Mouse (Mus musculus) heart, embryonic 14.5 days (tissue): ENCODE measurements around the gene Gm21836. TPM values are rescaled to one million over a fixed set of nuclear protein-coding genes. Genes with fewer than 3 reads are reported as not detected.
A peak's percentile ranks its signal among the peaks of the same experiment; 100 is the strongest.
"Not testable (repeated sequence)": the region's sequence is repeated elsewhere in the genome, so short reads cannot be mapped to it uniquely, and the experiment has no call there.

Experiments used
- ATAC-seq: fragments of 200-750 bp; cut with Nextera tagmentation; 2 replicates; pipeline ENCODE4 v1.8.0; 2017; ENCODE audit warnings: low read depth, moderate TSS enrichment; ENCODE audit not compliant: insufficient number of reproducible peaks, insufficient read depth, low FRiP score
- H3K27ac ChIP-seq, 2 experiments: fragments of 200-500 bp in 1 of 2; fragments of 300-500 bp in 1 of 2; sonication (generic) in 1 of 2; replicated peaks in 1 of 2; 2 replicates each; pipeline ENCODE4 v1.5.1; 2012 to 2014; ENCODE audit warnings: low read depth in 2 of 2, low read length in 2 of 2, control low read depth in 1 of 2, mild to moderate bottlenecking in 1 of 2, mixed read lengths in 1 of 2; ENCODE audit not compliant: control insufficient read depth in 1 of 2, insufficient read depth in 1 of 2
- H3K27me3 ChIP-seq: fragments of 300-500 bp; sonication (generic); 2 replicates; pipeline ENCODE4 v1.6.1; 2014; ENCODE audit warnings: mild to moderate bottlenecking, low read length, control low read depth; ENCODE audit not compliant: control insufficient read depth, insufficient read depth
- H3K36me3 ChIP-seq: fragments of 300-500 bp; sonication (generic); 2 replicates; pipeline ENCODE4 v1.6.1; 2014; ENCODE audit warnings: mild to moderate bottlenecking, control low read depth, low read length, mixed read lengths; ENCODE audit not compliant: control insufficient read depth, insufficient read depth
- H3K4me1 ChIP-seq, 2 experiments: fragments of 200-500 bp in 1 of 2; fragments of 300-500 bp in 1 of 2; sonication (generic) in 1 of 2; 2 replicates each; pipeline ENCODE4 v1.6.1; 2012 to 2014; ENCODE audit warnings: low read length in 2 of 2, control low read depth in 1 of 2, mixed read lengths in 1 of 2; ENCODE audit not compliant: control insufficient read depth in 2 of 2, insufficient read depth in 2 of 2
- H3K4me2 ChIP-seq: fragments of 300-500 bp; sonication (generic); 2 replicates; pipeline ENCODE4 v1.6.1; 2014; ENCODE audit warnings: mild to moderate bottlenecking, low read length
- H3K4me3 ChIP-seq, 2 experiments: fragments of 200-500 bp in 1 of 2; fragments of 300-500 bp in 1 of 2; sonication (generic) in 1 of 2; 2 replicates each; pipeline ENCODE4 v1.5.1; 2012 to 2014; ENCODE audit warnings: low read length in 2 of 2, mild to moderate bottlenecking in 2 of 2, control low read depth in 1 of 2, low read depth in 1 of 2, moderate library complexity in 1 of 2; ENCODE audit not compliant: control insufficient read depth in 1 of 2, insufficient read depth in 1 of 2
- H3K9ac ChIP-seq: fragments of 300-500 bp; sonication (generic); 2 replicates; pipeline ENCODE4 v1.6.1; 2014; ENCODE audit warnings: mild to moderate bottlenecking, low read length
- H3K9me3 ChIP-seq: fragments of 300-500 bp; sonication (generic); 2 replicates; pipeline ENCODE4 v1.6.1; 2016; ENCODE audit warnings: low read length, control low read depth; ENCODE audit not compliant: control insufficient read depth
- WGBS: fragments of 180-500 bp; shearing (Covaris S2); extraction: QIAGEN DNeasy Blood & Tissue Kit; methylation state at CpG from one replicate; pipeline ENCODE4 v1.1.7; 2014; 5-methylcytosine and 5-hydroxymethylcytosine counted together
- polyA plus RNA-seq: library from polyadenylated mRNA; unstranded; fragments of >200 nt; fragmentation: Nextera tagmentation; extraction: Ambion mirVana; gene quantifications from 2 replicates; pipeline ENCODE4 v1.2.1, GENCODE M21; 2014

Gm21836 gene
- not detected in 2 replicates for polyA plus RNA-seq

GRCm38 (mm10) chr9:124493693-124494092 is at the start of gene Gm21836:
Gene Gm21836, minus strand, starts transcription at chr9:124493793.
- not testable (repeated sequence) for H3K27me3 ChIP-seq, H3K36me3 ChIP-seq, H3K9ac ChIP-seq, H3K4me2 ChIP-seq, H3K27ac ChIP-seq, H3K4me3 ChIP-seq, H3K4me1 ChIP-seq, ATAC-seq
- 82% methylated on average over 2 of the region's 2 CpGs for WGBS
- peaks cover 16% of the 10 kb centered on the region for H3K9me3 ChIP-seq

- H3K4me1 ChIP-seq = peaks cover 10 to 20% of the 10 kb centered on the region in 2 experiments; a peak in 3 of 4 replicates
- H3K9me3 ChIP-seq, H3K4me2 ChIP-seq, H3K4me3 ChIP-seq, H3K9ac ChIP-seq, ATAC-seq, H3K27me3 ChIP-seq: not testable (repeated sequence)
- peaks cover 13% of the 10 kb centered on the region for H3K36me3 ChIP-seq
- WGBS = 45% methylated on average over 13 of the region's 15 CpGs
- 0 out of 4 replicates have a peak overlapping the region, but pooled peaks of 1 of the 2 experiments have one; percentile 35 for H3K27ac ChIP-seq
Observed at GRCm38 (mm10) chr9:124480361-124480980, 13.1 kb downstream of the Gm21836 start.

DNA sequence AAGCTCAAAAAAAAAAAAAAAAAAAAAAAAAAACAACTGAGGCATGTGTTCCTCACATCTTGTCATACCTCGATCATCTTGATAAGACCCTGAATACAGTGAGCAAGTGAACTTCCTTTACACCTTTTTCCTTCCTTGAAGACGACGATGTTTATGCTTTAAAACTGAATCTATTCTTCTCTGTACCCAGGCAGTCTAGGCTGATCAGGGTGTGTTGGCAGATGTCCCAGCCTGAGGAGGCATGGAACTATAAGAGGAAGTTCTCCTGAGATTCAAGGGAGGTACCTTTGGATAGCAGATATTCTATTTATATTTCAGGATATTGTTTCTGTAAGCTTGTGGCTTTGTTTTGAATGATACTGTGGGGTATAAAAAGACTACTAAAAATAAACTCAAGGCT is 15.5 kb downstream of the Gm21836 start:
- Histone ChIP-seq H3K27me3 (no peaks in the 10 kb centered on the region), H3K4me1 (peaks cover 10 to 20% of the 10 kb centered on the region in 2 experiments; a peak in 3 of 4 replicates), H3K4me3 (no peak overlapping the region), H3K9me3 (peaks cover 8% of the 10 kb centered on the region), H3K27ac (peak overlapping the region; percentile 59 to 69; a peak in 3 of 4 replicates), H3K36me3 (peaks cover 13% of the 10 kb centered on the region), H3K4me2 (peak overlapping the region; percentile 25; the same call in 1 of the 2 replicates), H3K9ac (no peak overlapping the region)
- ATAC-seq = peak; percentile 77
- 37% methylated on average over 3 of the region's 3 CpGs for WGBS

DNA sequence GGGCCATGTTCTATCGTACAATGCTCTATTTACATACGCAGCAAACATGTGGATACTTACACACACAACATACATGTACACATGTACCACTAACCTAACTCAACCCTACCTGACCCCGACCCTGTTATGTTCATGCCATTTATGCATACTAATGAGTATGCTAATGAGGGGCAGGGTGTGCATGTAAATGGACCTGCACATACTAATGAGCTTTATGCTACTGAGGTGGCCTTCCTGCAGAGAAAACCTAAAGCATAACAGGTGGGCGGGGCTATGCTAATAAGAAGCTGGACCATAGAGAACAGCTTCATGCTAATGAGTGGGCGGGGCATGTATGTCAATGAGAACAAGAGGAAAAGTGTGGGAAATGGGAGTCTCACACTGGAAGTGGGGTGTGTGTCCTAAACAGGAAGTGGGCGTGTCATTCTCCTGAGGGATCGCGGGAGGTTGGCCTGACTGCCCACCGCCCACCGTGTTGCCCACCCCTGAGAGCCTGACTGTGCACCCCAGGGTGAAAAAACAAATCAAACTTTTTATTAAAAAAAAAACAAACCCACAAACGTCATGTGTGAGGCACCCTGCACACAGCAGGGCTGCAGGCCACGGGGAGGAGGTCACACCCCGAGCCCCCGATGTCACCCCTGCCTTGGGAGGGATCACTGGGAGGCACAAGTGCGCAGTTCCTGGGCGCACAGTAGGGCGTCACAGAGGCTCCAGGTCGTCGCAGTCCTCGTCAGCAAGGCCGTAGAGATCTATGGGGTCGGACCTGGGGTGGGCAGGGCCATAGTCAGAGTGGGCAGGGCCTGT is 17.3 kb downstream of the Gm21836 start, which contains the start of gene Ppp2r3d:
Ppp2r3d (minus strand) TSS at position 803 of the 807 bp plus-strand sequence.
- Histone ChIP-seq H3K4me2 (peak within 1 kb of the TSS; percentile 25; the same call in 1 of the 2 replicates), H3K9ac (no peak within 1 kb of the TSS), H3K4me3 (no peak within 1 kb of the TSS), H3K36me3 (peaks cover 13% of the 10 kb centered on the region), H3K27ac (peak within 1 kb of the TSS; percentile 64 to 69), H3K4me1 (peaks cover 10 to 20% of the 10 kb centered on the region in 2 experiments; a peak in 3 of 4 replicates), H3K27me3 (no peaks in the 10 kb centered on the region), H3K9me3 (peaks cover 8% of the 10 kb centered on the region)
- no peak for ATAC-seq
- 95% methylated on average over 22 of the region's 22 CpGs for WGBS

DNA sequence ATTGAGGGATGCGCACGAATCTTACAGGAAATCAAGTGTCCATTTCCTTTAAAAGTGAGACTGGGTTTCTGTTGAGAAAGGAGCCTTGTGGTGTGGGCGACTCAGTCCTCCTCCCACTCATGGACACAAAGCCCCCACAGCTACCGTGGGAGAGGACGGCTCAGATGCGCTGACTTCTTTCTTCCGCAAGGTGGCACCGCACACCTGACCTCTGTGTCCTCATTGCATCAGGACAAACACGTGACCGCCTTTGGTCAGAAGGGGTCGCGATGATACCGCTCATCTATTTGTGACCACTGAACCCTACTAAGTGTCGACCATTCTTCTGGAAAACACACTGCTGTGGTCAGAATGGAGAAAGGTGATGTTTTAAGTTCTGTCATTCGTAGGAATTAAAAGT is 17.9 kb downstream of the Gm21836 start:
- WGBS = 81% methylated on average over 15 of the region's 15 CpGs
- peaks cover 13% of the 10 kb centered on the region for H3K36me3 ChIP-seq
- no peak overlapping the region for H3K9ac ChIP-seq
- H3K27ac ChIP-seq = no peak overlapping the region
- ATAC-seq = no peak
- peaks cover 8 to 17% of the 10 kb centered on the region in 2 experiments; a peak in 3 of 4 replicates for H3K4me1 ChIP-seq
- no peak overlapping the region for H3K4me3 ChIP-seq
- H3K27me3 ChIP-seq = no peaks in the 10 kb centered on the region
- H3K4me2 ChIP-seq = no peak overlapping the region
- peaks cover 8% of the 10 kb centered on the region for H3K9me3 ChIP-seq

DNA sequence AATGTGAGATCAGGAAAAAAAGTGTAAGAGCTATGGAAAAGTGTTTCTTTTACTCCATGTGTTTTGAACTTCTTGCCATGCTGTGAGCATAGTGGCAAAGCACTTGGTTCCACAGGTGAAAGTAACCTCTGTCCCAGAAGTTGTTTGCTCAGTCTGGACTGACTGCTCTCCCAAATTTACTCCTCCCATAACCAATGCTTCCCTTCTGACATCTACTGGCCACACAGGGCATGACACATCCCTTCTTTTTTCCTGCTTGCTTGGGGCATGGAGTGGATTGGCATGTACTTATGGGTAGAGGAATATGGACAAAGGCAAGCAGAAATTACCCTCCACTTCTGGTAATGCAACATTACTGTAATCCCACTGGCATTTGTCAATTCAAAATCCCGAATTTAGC is 37.0 kb downstream of the Gm21836 start:
- 0% methylated on average over 1 of the region's 1 CpGs for WGBS
- ATAC-seq = no peak
- Histone ChIP-seq H3K4me3 (no peak overlapping the region), H3K27me3 (no peaks in the 10 kb centered on the region), H3K4me2 (no peak overlapping the region), H3K36me3 (no peaks in the 10 kb centered on the region), H3K27ac (no peak overlapping the region), H3K9ac (no peak overlapping the region), H3K9me3 (no peaks in the 10 kb centered on the region), H3K4me1 (no peaks in the 10 kb centered on the region)
